Mouse (Mus musculus): Measurements from ENCODE around the gene Depdc7. TPM values are rescaled to one million over a fixed set of nuclear protein-coding genes. Genes with fewer than 3 reads are reported as not detected.
A peak's percentile ranks its signal among the peaks of the same experiment; 100 is the strongest.

Depdc7 gene
- 1.2 and 1.6 TPM in 2 replicates for polyA plus RNA-seq (2015; fragmentation: Nextera tagmentation; extraction: Ambion mirVana)

GRCm38 (mm10) chr2:104742741-104743064 lies at the start of gene Depdc7:
TSS of gene Depdc7 (minus strand) at chr2:104742878.
- H3K9ac ChIP-seq, result peak within 1 kb of the TSS; percentile 61
- H3K9me3 ChIP-seq, result no peaks in the 10 kb centered on the region
- H3K4me3 ChIP-seq, result peak within 1 kb of the TSS; percentile 61
- peak within 1 kb of the TSS; percentile 99 for H3K4me2 ChIP-seq
- H3K4me1 ChIP-seq (replicated peaks), result peaks cover 14% of the 10 kb centered on the region
- H3K27me3 ChIP-seq, result peaks cover 13% of the 10 kb centered on the region
- WGBS, result under 1% methylated on average over 27 of the region's 31 CpGs
- H3K27ac ChIP-seq (replicated peaks), result no peak within 1 kb of the TSS
- H3K36me3 ChIP-seq, result no peaks in the 10 kb centered on the region
- ATAC-seq (ENCODE audit: low FRiP score, low read depth), result peak; percentile 86

DNA sequence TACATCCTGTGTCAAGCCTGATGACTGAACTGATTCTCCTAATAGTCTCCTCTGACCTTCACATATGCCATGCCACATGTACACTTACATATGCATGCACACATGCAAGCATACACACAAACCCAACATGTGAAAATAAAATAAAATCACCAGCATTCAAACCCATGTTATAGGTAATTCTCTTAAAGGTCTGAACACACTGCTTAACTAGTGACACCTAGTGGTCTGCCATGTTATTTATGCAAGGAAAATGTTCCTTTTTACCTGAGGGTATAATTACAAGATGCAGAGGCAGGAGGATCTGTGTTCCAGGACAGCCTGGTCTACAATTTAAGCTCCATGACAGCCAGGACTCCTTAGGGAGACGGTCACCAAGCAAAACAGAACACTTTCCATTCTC lies 32.1 kb upstream of the Depdc7 start:
- peaks cover 43% of the 10 kb centered on the region for H3K36me3 ChIP-seq
- no peak overlapping the region for H3K9ac ChIP-seq
- H3K4me3 ChIP-seq, result no peak overlapping the region
- WGBS, result 95% methylated on average over 1 of the region's 1 CpGs
- H3K27ac ChIP-seq (replicated peaks), result no peak overlapping the region
- no peaks in the 10 kb centered on the region for H3K27me3 ChIP-seq
- no peaks in the 10 kb centered on the region for H3K9me3 ChIP-seq
- no peaks in the 10 kb centered on the region for H3K4me1 ChIP-seq (replicated peaks)
- no peak overlapping the region for H3K4me2 ChIP-seq
- ATAC-seq (ENCODE audit: low FRiP score, low read depth), result no peak

DNA sequence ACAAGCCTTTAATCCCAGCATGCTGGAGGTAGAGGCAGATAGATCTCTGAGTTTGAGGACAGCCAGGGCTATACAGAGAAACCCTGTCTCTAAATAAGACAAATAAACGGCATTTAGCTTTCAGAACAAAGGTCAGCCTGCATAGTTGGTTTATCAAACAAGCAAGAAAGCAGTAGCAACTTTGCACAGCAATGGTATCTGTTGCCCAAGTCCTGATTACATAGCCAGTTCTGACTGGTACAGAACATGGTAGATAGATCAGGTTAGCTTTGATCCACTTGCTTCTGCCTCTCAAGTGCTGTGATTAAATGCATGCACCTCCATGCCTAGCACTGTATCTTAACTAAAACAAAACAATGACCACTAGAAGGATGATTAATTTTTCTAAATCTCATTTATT lies 26.0 kb upstream of the Depdc7 start:
- no peak for ATAC-seq (ENCODE audit: low FRiP score, low read depth)
- Histone ChIP-seq H3K4me1 (replicated peaks) (no peaks in the 10 kb centered on the region), H3K9me3 (no peaks in the 10 kb centered on the region), H3K27me3 (no peaks in the 10 kb centered on the region), H3K4me3 (no peak overlapping the region), H3K9ac (no peak overlapping the region), H3K4me2 (no peak overlapping the region), H3K27ac (replicated peaks) (no peak overlapping the region), H3K36me3 (peaks cover 45% of the 10 kb centered on the region)
- WGBS, result 91% methylated on average over 1 of the region's 1 CpGs

DNA sequence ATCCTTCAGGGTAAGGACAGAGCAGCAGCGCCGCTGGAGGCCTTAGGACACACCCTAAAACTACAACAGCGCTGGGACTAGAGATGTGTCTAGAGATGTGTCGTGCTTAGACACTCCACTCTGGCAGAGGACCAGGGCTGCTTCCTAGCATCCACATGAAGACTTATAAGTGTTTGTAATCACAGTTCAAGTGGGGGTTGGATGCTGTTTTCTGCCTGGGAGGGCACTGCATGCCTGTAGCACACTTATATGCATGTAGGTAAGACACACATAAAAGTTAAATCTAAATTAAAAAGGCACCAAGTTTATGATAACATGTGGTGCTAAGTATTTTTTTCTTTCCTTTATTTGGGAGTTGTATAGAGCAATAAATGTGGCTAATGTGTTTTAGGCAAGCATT lies 21.3 kb upstream of the Depdc7 start:
- no peak overlapping the region for H3K27ac ChIP-seq (replicated peaks)
- WGBS, result 95% methylated on average over 4 of the region's 4 CpGs
- no peaks in the 10 kb centered on the region for H3K4me1 ChIP-seq (replicated peaks)
- no peak for ATAC-seq (ENCODE audit: low FRiP score, low read depth)
- no peak overlapping the region for H3K9ac ChIP-seq
- no peak overlapping the region for H3K4me2 ChIP-seq
- peaks cover 50% of the 10 kb centered on the region for H3K36me3 ChIP-seq
- H3K9me3 ChIP-seq, result no peaks in the 10 kb centered on the region
- H3K27me3 ChIP-seq, result no peaks in the 10 kb centered on the region
- no peak overlapping the region for H3K4me3 ChIP-seq

DNA sequence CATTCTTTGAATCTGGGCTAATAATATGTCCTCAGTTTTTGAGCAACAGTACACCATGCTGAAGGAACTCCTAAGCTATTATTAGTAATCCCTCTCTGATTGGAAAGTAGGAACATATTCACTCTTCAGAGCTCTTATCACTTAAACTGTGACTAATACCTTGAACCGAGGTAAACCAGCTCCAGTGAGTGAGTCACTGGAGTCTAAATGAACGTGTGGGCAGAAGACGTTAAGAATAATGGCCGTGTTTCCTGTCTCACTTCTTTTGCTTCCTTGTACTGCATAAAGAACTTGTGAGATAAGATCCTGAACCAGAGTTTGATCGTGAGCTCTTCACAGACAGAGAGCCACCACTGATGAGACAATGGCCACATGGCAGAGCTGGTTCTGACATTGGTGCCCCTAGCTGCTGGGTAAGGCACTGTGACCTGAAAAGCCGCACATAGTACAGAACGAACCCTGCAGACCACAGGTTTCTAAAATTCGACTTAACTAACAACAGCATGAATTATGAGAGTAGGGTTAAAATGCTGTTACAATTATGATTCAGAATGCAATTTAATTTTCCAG lies 20.5 kb upstream of the Depdc7 start:
- Histone ChIP-seq H3K4me3 (no peak overlapping the region), H3K9ac (no peak overlapping the region), H3K4me1 (replicated peaks) (no peaks in the 10 kb centered on the region), H3K9me3 (no peaks in the 10 kb centered on the region), H3K4me2 (no peak overlapping the region), H3K27me3 (no peaks in the 10 kb centered on the region), H3K27ac (replicated peaks) (no peak overlapping the region), H3K36me3 (peaks cover 44% of the 10 kb centered on the region)
- ATAC-seq (ENCODE audit: low FRiP score, low read depth), result no peak
- WGBS, result 88% methylated on average over 8 of the region's 8 CpGs

- H3K9ac ChIP-seq, result no peak overlapping the region
- no peaks in the 10 kb centered on the region for H3K36me3 ChIP-seq
- 59% methylated on average over 3 of the region's 3 CpGs for WGBS
- no peak for ATAC-seq (ENCODE audit: low FRiP score, low read depth)
- H3K27me3 ChIP-seq, result no peaks in the 10 kb centered on the region
- H3K9me3 ChIP-seq, result no peaks in the 10 kb centered on the region
- no peak overlapping the region for H3K4me2 ChIP-seq
- no peaks in the 10 kb centered on the region for H3K4me1 ChIP-seq (replicated peaks)
- H3K27ac ChIP-seq (replicated peaks), result no peak overlapping the region
- H3K4me3 ChIP-seq, result no peak overlapping the region
These were observed 7.9 kb upstream of the Depdc7 start for GRCm38 (mm10) chr2:104750611-104751010.

DNA sequence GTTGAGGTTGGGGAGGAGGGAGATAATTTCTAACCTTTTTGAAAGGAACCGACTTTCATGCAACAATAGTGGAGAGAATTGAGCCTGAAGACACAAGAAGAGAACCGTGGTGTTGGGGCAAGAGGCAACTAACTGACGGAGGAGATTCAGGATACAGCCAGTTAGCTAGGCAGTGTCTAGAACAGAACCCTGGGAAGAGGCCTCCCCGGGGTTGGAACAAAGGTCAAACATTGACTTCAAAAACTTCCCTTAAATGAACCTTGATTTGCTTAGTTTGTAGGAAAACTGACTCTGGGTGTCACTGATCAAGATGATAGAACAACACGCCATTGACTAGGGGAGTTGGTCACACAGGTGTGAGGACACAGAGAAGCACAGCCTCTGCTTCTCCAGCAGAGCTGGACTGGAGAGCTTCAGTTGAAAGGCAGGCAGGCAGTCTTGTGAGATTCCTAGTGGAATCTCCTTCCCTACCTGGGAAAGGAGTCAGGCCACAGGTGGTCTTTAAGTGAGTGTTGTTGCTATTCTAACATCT lies 6.0 kb upstream of the Depdc7 start:
- 79% methylated on average over 5 of the region's 5 CpGs for WGBS
- no peak overlapping the region for H3K4me2 ChIP-seq
- H3K9me3 ChIP-seq, result no peaks in the 10 kb centered on the region
- 0 out of 2 replicates have a peak, but pooled peaks cover 2% of the 10 kb centered on the region for H3K27me3 ChIP-seq
- H3K4me3 ChIP-seq, result no peak overlapping the region
- no peaks in the 10 kb centered on the region for H3K4me1 ChIP-seq (replicated peaks)
- no peaks in the 10 kb centered on the region for H3K36me3 ChIP-seq
- H3K9ac ChIP-seq, result no peak overlapping the region
- ATAC-seq (ENCODE audit: low FRiP score, low read depth), result no peak
- no peak overlapping the region for H3K27ac ChIP-seq (replicated peaks)

- Histone ChIP-seq H3K4me3 (no peak overlapping the region), H3K4me2 (no peak overlapping the region), H3K9me3 (no peaks in the 10 kb centered on the region), H3K36me3 (no peaks in the 10 kb centered on the region), H3K4me1 (replicated peaks) (peaks cover 14% of the 10 kb centered on the region), H3K27me3 (peaks cover 8% of the 10 kb centered on the region), H3K27ac (replicated peaks) (no peak overlapping the region), H3K9ac (no peak overlapping the region)
- ATAC-seq (ENCODE audit: low FRiP score, low read depth), result no peak
- WGBS, result 63% methylated on average over 8 of the region's 8 CpGs
These were observed 3.6 kb upstream of the Depdc7 start for GRCm38 (mm10) chr2:104746251-104746650.

DNA sequence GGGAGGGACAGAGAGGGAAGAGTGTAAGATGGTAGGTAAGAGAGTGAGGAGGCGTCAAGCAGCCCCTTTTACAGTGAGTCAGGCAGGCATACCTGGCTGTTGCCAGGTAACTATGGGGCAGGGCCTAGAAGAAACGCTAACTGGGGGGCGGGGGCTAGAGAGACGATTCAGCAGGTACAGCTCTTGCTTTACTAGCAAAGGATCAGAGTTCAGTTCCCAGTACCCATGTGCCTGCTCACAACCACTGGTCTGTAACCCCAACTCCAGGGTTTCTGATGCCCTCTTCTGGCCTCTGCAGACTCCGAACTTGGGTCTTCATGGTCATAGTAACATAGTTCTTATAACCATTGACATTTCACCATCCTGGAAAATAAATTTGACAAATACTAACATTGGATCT lies 1.3 kb upstream of the Depdc7 start:
- Histone ChIP-seq H3K9ac (no peak overlapping the region), H3K27ac (replicated peaks) (no peak overlapping the region), H3K4me2 (no peak overlapping the region), H3K36me3 (no peaks in the 10 kb centered on the region), H3K4me1 (replicated peaks) (peaks cover 14% of the 10 kb centered on the region), H3K4me3 (no peak overlapping the region), H3K9me3 (no peaks in the 10 kb centered on the region), H3K27me3 (peaks cover 13% of the 10 kb centered on the region)
- no peak for ATAC-seq (ENCODE audit: low FRiP score, low read depth)
- WGBS, result 53% methylated on average over 5 of the region's 5 CpGs

- H3K4me2 ChIP-seq, result peak overlapping the region; percentile 99
- 10% methylated on average over 7 of the region's 7 CpGs for WGBS
- H3K36me3 ChIP-seq, result no peaks in the 10 kb centered on the region
- no peak overlapping the region; the same call in 1 of the 2 replicates for H3K9ac ChIP-seq
- ATAC-seq (ENCODE audit: low FRiP score, low read depth), result no peak
- H3K27me3 ChIP-seq, result peaks cover 13% of the 10 kb centered on the region
- no peaks in the 10 kb centered on the region for H3K9me3 ChIP-seq
- peaks cover 14% of the 10 kb centered on the region for H3K4me1 ChIP-seq (replicated peaks)
- no peak overlapping the region for H3K27ac ChIP-seq (replicated peaks)
- peak overlapping the region; percentile 61 for H3K4me3 ChIP-seq
These were observed 482 bp upstream of the Depdc7 start for GRCm38 (mm10) chr2:104743160-104743559.

DNA sequence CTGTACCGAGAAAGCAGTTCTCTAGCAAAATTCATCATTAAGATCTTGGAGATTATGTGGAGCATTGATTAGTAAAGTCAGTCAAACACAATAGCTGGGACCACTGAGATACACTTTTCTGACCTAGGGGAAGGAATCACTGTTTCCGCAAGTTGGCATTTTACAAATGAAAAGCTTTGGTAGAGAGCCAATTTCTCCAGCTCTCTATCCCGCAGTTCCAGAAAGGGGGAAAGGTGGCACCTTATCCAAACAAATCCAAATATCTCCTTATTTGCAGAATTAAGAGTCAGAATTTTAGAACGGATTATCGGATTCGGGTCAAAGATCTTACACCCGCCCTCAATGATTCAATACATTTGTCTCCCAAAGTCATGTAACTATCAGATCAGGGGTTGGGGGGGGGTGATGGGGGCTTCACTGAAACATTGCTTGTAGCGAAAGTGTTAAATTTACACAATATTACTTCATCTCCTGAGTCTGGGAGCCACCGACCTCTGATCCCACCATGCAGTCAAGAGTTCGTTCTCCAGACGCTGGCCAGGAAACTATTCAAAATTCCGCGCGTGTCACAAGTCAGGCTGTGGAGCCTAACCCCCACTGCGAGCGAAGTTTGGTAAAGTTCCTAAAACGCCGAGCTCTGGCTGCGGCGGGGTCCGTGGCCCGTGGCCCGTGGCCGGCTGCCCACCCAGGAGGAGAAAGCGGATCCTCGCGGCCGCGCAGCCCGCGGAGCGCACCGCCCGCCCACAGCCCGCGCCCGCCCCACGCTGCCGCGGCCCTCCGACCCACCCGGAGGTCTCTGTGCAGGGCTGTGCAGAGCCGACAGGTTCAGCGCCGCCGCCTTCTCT lies 560 bp downstream of the Depdc7 start:
- H3K4me2 ChIP-seq, result peak overlapping the region; percentile 99
- H3K4me3 ChIP-seq, result peak overlapping the region; percentile 61
- peak; percentile 56 for ATAC-seq (ENCODE audit: low FRiP score, low read depth)
- no peaks in the 10 kb centered on the region for H3K36me3 ChIP-seq
- H3K9me3 ChIP-seq, result no peaks in the 10 kb centered on the region
- peaks cover 13% of the 10 kb centered on the region for H3K27me3 ChIP-seq
- peaks cover 14% of the 10 kb centered on the region for H3K4me1 ChIP-seq (replicated peaks)
- H3K9ac ChIP-seq, result peak overlapping the region; percentile 61
- WGBS, result 4% methylated on average over 46 of the region's 46 CpGs
- H3K27ac ChIP-seq (replicated peaks), result no peak overlapping the region

DNA sequence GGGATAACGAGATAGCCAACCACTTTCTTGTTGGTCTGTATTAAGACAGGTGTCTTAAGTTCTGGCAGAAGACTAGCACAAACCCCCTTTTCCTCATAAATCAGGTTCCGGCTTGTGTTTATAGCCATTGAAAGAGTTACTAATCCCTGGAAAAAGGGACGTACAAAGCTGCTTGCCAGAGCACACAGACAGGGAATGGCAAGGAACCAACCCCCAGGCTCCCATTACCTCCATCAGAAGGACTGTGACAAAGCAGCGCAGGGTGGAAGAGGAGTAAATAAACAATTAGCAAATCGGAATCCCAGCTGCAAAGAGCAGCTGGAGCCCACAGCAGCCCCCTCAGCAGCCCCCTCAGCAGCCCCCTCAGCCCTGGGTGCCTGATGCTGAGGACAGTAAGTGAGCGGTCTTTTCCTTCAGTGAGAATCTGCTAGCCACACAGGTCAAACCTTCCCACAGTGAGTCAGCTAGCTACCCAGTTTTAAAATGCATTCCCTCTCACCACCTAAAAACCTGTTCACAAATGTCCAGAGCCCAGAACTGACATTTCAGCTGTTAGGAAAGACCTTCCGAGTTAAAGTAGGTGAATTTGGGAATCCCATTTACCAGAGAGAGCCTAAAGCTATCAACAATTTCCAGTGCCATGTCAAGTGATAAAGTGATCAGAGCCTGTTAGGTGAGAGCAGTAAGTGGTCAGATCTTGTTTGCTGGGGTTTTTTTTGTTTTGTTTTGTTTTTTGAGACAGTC lies 1.5 kb downstream of the Depdc7 start:
- H3K4me2 ChIP-seq, result peak overlapping the region; percentile 99; the same call in 1 of the 2 replicates
- no peaks in the 10 kb centered on the region for H3K36me3 ChIP-seq
- peaks cover 13% of the 10 kb centered on the region for H3K27me3 ChIP-seq
- ATAC-seq (ENCODE audit: low FRiP score, low read depth), result no peak
- peaks cover 14% of the 10 kb centered on the region for H3K4me1 ChIP-seq (replicated peaks)
- no peak overlapping the region for H3K27ac ChIP-seq (replicated peaks)
- H3K4me3 ChIP-seq, result no peak overlapping the region; the same call in 1 of the 2 replicates
- H3K9ac ChIP-seq, result no peak overlapping the region
- 38% methylated on average over 7 of the region's 7 CpGs for WGBS
- no peaks in the 10 kb centered on the region for H3K9me3 ChIP-seq
